Mouse (Mus musculus) ovary, adult 18-20 months (tissue): Measurements from ENCODE around the gene Efna3.

ENCODE experiments used
- DNase-seq: peaks from one replicate; pipeline ENCODE4 v3.0.0; 2022; ENCODE audit warnings: low spot score, mixed read lengths

Efna3 gene

DNA sequence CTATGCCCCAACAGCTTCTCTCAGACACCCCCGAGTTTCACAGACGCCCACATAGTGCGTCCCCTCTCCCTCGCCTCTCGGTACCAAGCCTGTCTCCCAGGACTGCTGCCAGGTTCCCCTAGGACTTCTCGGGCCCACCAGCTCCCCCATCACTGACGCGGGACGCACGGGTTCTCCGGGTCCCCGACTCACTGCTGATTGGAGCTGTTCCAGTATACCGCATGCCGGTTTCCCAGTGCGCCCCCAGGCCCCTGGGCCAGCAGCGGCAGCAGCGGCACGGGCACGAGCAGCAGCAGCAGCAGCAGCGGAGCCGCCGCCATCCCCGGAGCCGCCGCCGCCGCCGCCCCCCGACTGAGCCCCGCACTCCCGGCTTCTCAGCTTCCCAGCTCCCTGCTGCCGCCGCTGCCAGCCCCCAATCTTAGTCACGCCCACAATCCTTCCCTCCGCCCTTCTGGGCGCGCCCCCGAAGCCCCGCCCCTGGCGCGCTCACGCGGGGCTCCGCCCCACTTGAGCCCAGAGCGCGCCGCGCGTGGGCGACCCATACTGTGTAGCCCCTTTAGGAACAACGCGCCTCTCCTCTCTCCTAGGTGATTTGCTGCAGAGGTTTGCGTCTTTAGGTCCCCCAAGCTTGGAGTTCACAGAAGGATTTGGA lies at the start of gene Efna3:
Gene Efna3 (minus strand): TSS at position 452 of the 652 bp plus-strand sequence.
- no peak for DNase-seq

DNA sequence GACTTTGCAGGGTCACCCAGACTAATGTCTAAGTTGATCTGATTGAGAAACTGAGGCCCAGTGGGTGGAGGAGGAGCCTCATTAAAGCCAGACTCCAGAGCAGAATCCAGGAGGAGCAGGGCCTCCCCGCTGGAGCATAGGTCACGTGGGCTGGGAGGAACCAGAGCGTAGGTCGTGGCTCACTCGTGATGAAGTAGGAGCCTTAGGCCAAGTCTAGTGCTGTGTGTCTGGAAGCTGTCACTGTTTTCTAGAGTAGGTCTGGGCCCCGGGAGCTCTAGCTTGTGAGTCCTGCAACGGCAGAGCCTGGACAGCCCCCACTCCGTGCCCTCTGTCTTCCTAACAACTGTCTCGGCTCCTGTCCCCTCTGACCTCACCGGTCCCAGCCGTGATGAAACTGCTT lies 44.6 kb upstream of the Efna3 start:
- DNase-seq = no peak

GRCm38 (mm10) chr3:89365486-89366414 lies 43.0 kb upstream of the Efna3 start:
- no peak for DNase-seq

- DNase-seq = no peak
Observed at GRCm38 (mm10) chr3:89365153-89365485, 42.4 kb upstream of the Efna3 start, which contains the start of gene Dcst1. Dcst1 (minus strand) TSS chr3:89365253.

DNA sequence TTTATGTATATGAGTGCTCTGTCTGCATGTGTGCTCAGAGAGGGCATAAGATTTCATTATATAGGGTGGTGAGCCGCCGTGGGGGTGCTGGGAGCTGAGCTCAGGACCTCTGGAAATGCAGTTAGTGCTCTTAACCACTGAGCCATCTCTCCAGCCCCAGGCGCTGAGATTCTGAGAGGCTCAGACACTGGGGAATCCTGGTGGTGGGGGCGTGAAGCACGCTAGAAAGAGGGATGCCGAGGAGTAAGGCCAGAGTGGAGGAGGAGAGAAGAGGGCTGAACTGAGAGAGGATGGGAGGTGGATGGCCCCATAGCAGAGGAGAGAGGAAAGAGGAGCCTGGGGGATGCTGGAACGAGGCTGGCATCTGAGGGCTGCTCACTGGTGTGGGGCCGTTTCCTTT lies 41.9 kb upstream of the Efna3 start:
- DNase-seq = no peak

- no peak for DNase-seq
Observed at GRCm38 (mm10) chr3:89361675-89362074, 38.9 kb upstream of the Efna3 start, which contains the start of gene Dcst2. Dcst2 (plus strand) TSS chr3:89361975.

GRCm38 (mm10) chr3:89360237-89360636 lies 37.5 kb upstream of the Efna3 start:
- no peak for DNase-seq

GRCm38 (mm10) chr3:89359630-89360029 lies 36.9 kb upstream of the Efna3 start:
- no peak for DNase-seq

GRCm38 (mm10) chr3:89356029-89356428 lies 33.3 kb upstream of the Efna3 start:
- DNase-seq = no peak

DNA sequence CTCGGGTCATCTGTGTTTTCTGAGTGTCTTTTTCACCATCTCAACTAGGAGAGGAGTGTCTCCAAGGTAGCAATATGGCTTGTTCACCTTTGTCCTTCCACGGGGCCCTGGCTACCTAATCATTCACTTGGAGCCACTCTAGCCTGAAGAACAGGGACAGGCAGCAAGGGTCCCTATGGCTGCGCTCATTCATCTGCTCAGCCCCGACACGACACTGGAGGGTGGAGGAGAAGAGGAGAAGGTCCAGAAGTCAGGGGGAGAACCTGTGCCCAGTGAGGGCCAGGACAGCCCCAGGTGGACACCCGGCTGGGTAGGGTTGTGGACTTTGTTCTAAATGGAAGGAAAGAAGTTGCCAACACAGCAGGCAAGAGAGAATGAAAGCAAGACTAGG lies 32.7 kb upstream of the Efna3 start:
- no peak for DNase-seq

DNA sequence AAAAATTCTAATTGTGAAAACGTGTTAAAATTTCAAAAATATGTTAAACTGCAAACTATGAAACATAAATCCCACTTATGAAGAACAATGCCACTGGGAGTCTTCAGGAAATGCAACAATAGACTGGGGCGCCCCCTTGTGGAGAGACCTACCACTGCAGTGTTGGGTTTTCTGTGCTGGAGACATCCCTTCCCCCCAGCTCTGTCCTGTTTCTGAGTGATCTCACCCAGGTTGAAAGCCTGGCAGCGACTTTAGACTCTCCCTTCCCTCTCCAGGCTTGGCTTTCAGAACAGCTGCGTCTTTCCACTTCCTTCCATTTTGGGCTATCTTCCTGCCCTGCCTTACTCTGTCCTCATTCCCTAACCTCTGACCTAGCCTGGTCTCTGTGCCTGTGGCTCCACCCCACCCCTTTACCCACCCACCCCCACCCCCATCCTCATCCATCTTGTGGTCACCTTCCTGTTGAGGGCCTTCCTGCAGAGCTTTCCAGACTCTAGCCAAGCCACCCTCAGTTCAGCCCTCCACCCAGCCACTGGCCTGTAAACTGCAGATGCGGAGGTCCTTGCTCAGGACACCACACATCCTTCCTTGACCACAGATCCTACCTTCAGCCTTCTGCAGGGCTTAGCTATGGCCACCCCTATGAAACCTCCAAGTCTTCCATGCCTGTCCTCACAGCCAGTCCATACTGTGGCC lies 32.2 kb upstream of the Efna3 start:
- DNase-seq = peak; percentile 47

- no peak for DNase-seq
Observed at GRCm38 (mm10) chr3:89351271-89351670, 28.5 kb upstream of the Efna3 start.

GRCm38 (mm10) chr3:89349869-89350501 lies 27.2 kb upstream of the Efna3 start, which contains the start of gene Adam15:
Adam15 (minus strand) TSS chr3:89349996.
- DNase-seq = peak; percentile 81

GRCm38 (mm10) chr3:89348911-89349868 lies 26.4 kb upstream of the Efna3 start:
- no peak for DNase-seq

DNA sequence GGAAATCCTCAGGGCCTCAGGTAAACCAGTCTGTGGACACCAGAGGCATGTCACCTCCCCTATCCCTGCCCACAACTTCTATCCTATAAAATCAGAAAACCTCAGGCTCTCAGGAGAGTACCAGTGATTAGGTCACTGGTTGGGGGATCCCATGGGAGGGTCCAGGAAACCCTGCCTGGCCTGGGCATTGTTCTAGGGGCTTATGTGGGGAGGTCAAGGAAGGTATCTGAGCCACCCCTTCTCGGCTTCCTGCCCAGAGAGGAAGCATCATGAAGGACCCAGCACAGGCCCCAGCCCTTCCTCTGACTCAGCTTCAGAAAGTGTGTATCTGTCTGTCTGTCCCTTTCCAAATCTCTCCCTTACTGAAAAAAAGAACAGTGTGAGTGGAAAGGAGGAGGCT lies 25.2 kb upstream of the Efna3 start:
- DNase-seq = no peak

DNA sequence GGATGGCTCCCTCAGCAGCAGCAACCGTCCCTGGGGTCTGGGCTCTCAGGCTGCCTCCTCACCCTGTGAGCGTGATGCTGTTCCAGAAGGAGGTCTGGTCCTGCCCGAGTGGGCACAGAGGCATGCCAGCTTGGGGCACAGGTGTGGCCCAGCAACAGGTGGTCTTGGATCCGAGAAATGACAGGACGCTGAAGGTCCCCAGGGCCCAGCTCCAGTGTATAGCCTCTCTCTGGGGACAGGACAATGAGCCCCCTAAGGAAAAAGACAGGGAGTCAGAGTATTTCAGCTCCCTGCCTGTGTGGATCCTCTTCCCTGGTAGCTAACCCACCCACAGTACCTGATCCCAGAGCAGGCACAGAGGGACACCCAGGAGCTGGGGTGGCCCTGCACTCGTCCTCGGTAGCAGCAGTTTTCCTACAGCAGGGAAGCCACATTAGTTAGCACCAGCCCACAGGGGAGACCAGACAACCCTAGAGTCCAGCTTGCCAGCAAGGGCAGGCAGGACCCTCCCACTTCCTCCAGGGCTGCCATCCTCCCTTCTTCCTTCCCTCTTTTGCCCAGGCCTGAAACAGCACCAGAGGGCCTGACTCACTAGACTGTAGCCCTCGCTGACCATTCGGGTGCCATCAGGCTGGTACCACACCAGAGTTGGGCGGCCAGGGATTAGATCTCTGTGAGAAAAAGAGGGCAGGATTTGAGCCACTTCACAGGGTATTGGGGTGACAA lies 24.2 kb upstream of the Efna3 start:
- DNase-seq = no peak

DNA sequence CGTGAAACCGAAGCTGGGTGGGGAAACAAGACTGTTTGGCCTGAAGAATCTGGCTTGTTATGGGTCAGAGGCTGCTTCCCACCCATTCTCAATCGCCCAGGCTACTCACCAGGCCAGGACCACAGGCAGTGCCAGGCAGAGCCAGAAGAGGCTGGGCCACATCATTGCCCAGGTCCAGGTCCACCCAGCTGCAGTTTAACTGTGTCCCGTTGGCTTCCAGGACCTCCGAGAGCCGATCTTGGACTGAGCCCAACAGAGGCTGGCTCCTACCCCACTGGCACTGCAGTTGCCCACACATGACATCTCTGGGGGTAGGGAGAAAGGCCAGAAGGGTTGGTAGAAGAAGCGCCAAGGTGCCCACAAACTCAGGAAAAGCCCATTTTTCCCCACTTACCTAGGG lies 20.5 kb upstream of the Efna3 start:
- no peak for DNase-seq

- DNase-seq = no peak
Observed at GRCm38 (mm10) chr3:89341794-89342193, 19.0 kb upstream of the Efna3 start.

DNA sequence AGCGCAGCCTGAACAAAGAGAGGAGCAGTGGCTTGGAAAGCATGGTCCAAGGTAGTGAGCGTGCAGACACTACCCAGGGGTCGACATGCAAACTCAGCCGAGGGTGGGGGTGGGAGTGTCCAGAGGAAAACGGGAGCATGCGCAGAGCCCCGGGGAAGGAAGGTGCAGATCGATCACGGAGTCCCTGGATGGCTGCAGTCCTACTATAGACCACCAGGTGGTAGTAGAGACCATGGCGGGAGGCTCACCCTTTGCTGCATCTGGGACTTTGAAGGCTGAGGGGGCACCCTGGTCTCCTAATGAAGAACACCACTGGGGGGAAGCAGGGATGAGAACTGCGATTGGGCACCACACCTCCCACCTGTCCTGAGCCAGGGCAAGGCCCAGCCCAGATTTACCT lies 17.7 kb upstream of the Efna3 start:
- no peak for DNase-seq

- no peak for DNase-seq
Observed at GRCm38 (mm10) chr3:89339416-89339815, 16.7 kb upstream of the Efna3 start.
